Mouse (Mus musculus) lung, embryonic 16.5 days (tissue): ENCODE measurements around the gene Cyp4f39. TPM values are rescaled to one million over a fixed set of nuclear protein-coding genes. Genes with fewer than 3 reads are reported as not detected.
"Not testable (repeated sequence)": the region's sequence is repeated elsewhere in the genome, so short reads cannot be mapped to it uniquely, and the experiment has no call there.

Source experiments
- ATAC-seq: fragments of 200-750 bp; cut with Nextera tagmentation; 2 replicates; pipeline ENCODE4 v1.8.0; 2017; ENCODE audit warnings: low read depth, mild to moderate bottlenecking, moderate library complexity
- H3K27ac ChIP-seq: fragments of 300-500 bp; sonication (generic); 2 replicates; pipeline ENCODE4 v1.5.1; 2014; ENCODE audit warnings: mild to moderate bottlenecking, control low read depth, low read length
- H3K27me3 ChIP-seq: fragments of 300-500 bp; sonication (generic); 2 replicates; pipeline ENCODE4 v1.6.1; 2014; ENCODE audit warnings: low read depth, low read length, mixed read lengths; ENCODE audit not compliant: control insufficient read depth, insufficient read depth
- H3K36me3 ChIP-seq: fragments of 300-500 bp; sonication (generic); 2 replicates; pipeline ENCODE4 v1.6.1; 2014; ENCODE audit warnings: low read length; ENCODE audit not compliant: control insufficient read depth, insufficient read depth
- H3K4me1 ChIP-seq: fragments of 300-500 bp; sonication (generic); replicated peaks from 2 replicates; pipeline ENCODE4 v1.6.1; 2014; ENCODE audit warnings: low read length, mixed read lengths; ENCODE audit not compliant: control insufficient read depth, insufficient read depth
- H3K4me2 ChIP-seq: fragments of 300-500 bp; sonication (generic); 2 replicates; pipeline ENCODE4 v1.6.1; 2014; ENCODE audit warnings: low read depth, low read length, control low read depth
- H3K4me3 ChIP-seq: fragments of 300-500 bp; sonication (generic); 2 replicates; pipeline ENCODE4 v1.5.1; 2014; ENCODE audit warnings: mild to moderate bottlenecking, low read length, control low read depth
- H3K9ac ChIP-seq: fragments of 300-500 bp; sonication (generic); 2 replicates; pipeline ENCODE4 v1.6.1; 2014; ENCODE audit warnings: low read length, control low read depth
- H3K9me3 ChIP-seq: fragments of 300-500 bp; sonication (generic); 2 replicates; pipeline ENCODE4 v1.6.1; 2016; ENCODE audit warnings: low read length; ENCODE audit not compliant: control insufficient read depth
- WGBS: fragments of 180-500 bp; shearing (Covaris S2); extraction: QIAGEN DNeasy Blood & Tissue Kit; methylation state at CpG from one replicate; pipeline ENCODE4 v1.1.7; 2014; 5-methylcytosine and 5-hydroxymethylcytosine counted together
- polyA plus RNA-seq: library from polyadenylated mRNA; unstranded; fragments of >200 nt; fragmentation: Nextera tagmentation; extraction: Ambion mirVana; gene quantifications from 2 replicates; pipeline ENCODE4 v1.2.1, GENCODE M21; 2015

The Cyp4f39 gene
- polyA plus RNA-seq, 1 experiment from 2014 or later: 0.69 TPM

GRCm38 (mm10) chr17:32479554-32480506 lies 27.3 kb downstream of the Cyp4f39 start:
- H3K4me2 ChIP-seq: no peak overlapping the region
- H3K36me3 ChIP-seq: no peaks in the 10 kb centered on the region
- H3K27me3 ChIP-seq: 0 out of 2 replicates have a peak, but pooled peaks cover 6% of the 10 kb centered on the region
- no peaks in the 10 kb centered on the region for H3K9me3 ChIP-seq
- no peak overlapping the region for H3K27ac ChIP-seq
- no peak overlapping the region for H3K9ac ChIP-seq
- WGBS: 4% methylated on average over 5 of the region's 8 CpGs
- H3K4me1 ChIP-seq: no peaks in the 10 kb centered on the region
- ATAC-seq: no peak
- H3K4me3 ChIP-seq: no peak overlapping the region

- H3K4me2 ChIP-seq: no peak overlapping the region
- no peak overlapping the region for H3K9ac ChIP-seq
- WGBS: 70% methylated on average over 14 of the region's 14 CpGs
- H3K4me3 ChIP-seq: no peak overlapping the region
- no peaks in the 10 kb centered on the region for H3K9me3 ChIP-seq
- H3K36me3 ChIP-seq: no peaks in the 10 kb centered on the region
- no peak for ATAC-seq
- H3K4me1 ChIP-seq: no peaks in the 10 kb centered on the region
- no peak overlapping the region for H3K27ac ChIP-seq
- H3K27me3 ChIP-seq: 0 out of 2 replicates have a peak, but pooled peaks cover 6% of the 10 kb centered on the region
These were observed 29.2 kb downstream of the Cyp4f39 start for GRCm38 (mm10) chr17:32481766-32482165.

GRCm38 (mm10) chr17:32483200-32483599 lies 30.7 kb downstream of the Cyp4f39 start:
- Histone ChIP-seq H3K27ac (no peak overlapping the region), H3K27me3 (0 out of 2 replicates have a peak, but pooled peaks cover 6% of the 10 kb centered on the region), H3K4me2 (peak overlapping the region; percentile 44), H3K4me3 (peak overlapping the region; percentile 17), H3K4me1 (no peaks in the 10 kb centered on the region), H3K9ac (no peak overlapping the region), H3K9me3 (no peaks in the 10 kb centered on the region), H3K36me3 (no peaks in the 10 kb centered on the region)
- 14% methylated on average over 18 of the region's 18 CpGs for WGBS
- peak; percentile 77 for ATAC-seq

GRCm38 (mm10) chr17:32492349-32492980 lies 39.9 kb downstream of the Cyp4f39 start:
- peak; percentile 82 for ATAC-seq
- Histone ChIP-seq H3K4me3 (peak overlapping the region; percentile 39), H3K27me3 (no peaks in the 10 kb centered on the region), H3K9ac (peak overlapping the region; percentile 38; the same call in 1 of the 2 replicates), H3K27ac (no peak overlapping the region), H3K4me1 (no peaks in the 10 kb centered on the region; the same call in 1 of the 2 replicates), H3K9me3 (no peaks in the 10 kb centered on the region), H3K36me3 (no peaks in the 10 kb centered on the region), H3K4me2 (peak overlapping the region; percentile 53)
- 10% methylated on average over 30 of the region's 30 CpGs for WGBS

GRCm38 (mm10) chr17:32494601-32495000 lies 42.1 kb downstream of the Cyp4f39 start:
- Histone ChIP-seq H3K36me3 (no peaks in the 10 kb centered on the region), H3K4me2 (no peak overlapping the region), H3K9me3 (no peaks in the 10 kb centered on the region), H3K4me3 (no peak overlapping the region), H3K9ac (no peak overlapping the region), H3K4me1 (no peaks in the 10 kb centered on the region; the same call in 1 of the 2 replicates), H3K27ac (no peak overlapping the region), H3K27me3 (no peaks in the 10 kb centered on the region)
- WGBS: 43% methylated on average over 1 of the region's 1 CpGs
- peak; percentile 64; the same call in 1 of the 2 replicates for ATAC-seq

GRCm38 (mm10) chr17:32500511-32500910 lies 48.0 kb downstream of the Cyp4f39 start:
- not testable (repeated sequence) for H3K27me3 ChIP-seq, ATAC-seq, H3K9ac ChIP-seq, H3K36me3 ChIP-seq, H3K27ac ChIP-seq, H3K9me3 ChIP-seq, H3K4me2 ChIP-seq, H3K4me3 ChIP-seq, H3K4me1 ChIP-seq
- WGBS: 87% methylated on average over 4 of the region's 4 CpGs

- H3K4me1 ChIP-seq: peaks cover 4% of the 10 kb centered on the region; the same call in 1 of the 2 replicates
- H3K27ac ChIP-seq: no peak overlapping the region
- no peaks in the 10 kb centered on the region for H3K9me3 ChIP-seq
- H3K4me3 ChIP-seq: no peak overlapping the region
- no peaks in the 10 kb centered on the region for H3K36me3 ChIP-seq
- 65% methylated on average over 3 of the region's 3 CpGs for WGBS
- no peak for ATAC-seq
- H3K9ac ChIP-seq: no peak overlapping the region
- H3K27me3 ChIP-seq: no peaks in the 10 kb centered on the region
- no peak overlapping the region for H3K4me2 ChIP-seq
These were observed 48.5 kb downstream of the Cyp4f39 start for GRCm38 (mm10) chr17:32501051-32501450.

- Histone ChIP-seq H3K4me1 (peaks cover 7% of the 10 kb centered on the region), H3K9me3 (no peaks in the 10 kb centered on the region), H3K27me3 (no peaks in the 10 kb centered on the region), H3K4me2 (no peak overlapping the region), H3K36me3 (no peaks in the 10 kb centered on the region), H3K27ac (no peak overlapping the region), H3K4me3 (no peak overlapping the region), H3K9ac (no peak overlapping the region)
- 51% methylated on average over 2 of the region's 2 CpGs for WGBS
- no peak for ATAC-seq
These were observed 50.6 kb downstream of the Cyp4f39 start for GRCm38 (mm10) chr17:32503111-32503510.
